ENCODE assay signal across 14 mouse cellular contexts in genomic region chr3:30511062-30511640, GRCm38 (mm10). TPM values are rescaled to one million over a fixed set of nuclear protein-coding genes. Genes with fewer than 3 reads are reported as not detected.
DNase-seq lines count a peak whose midpoint lies in the region; ATAC-seq lines count a peak whose summit lies in the region.
"Had no signal": no experiment of that assay in that cellular context is flagged by ENCODE, and none has a peak within 500 bp of the region (broad histone marks: within the 10 kb centered on the region; RNA-seq: fewer than 3 reads in every experiment).

No protein-coding gene starts in this region.

- H3K36me3 ChIP-seq in limb, embryonic 11.5 days (ENCODE audit: control insufficient read depth, insufficient read depth, low read length), result no peaks in the 10 kb centered on the region
- no peaks in the 10 kb centered on the region for H3K36me3 ChIP-seq in neural tube, embryonic 11.5 days (ENCODE audit: control insufficient read depth, insufficient read depth, low read length)
- H3K36me3 ChIP-seq: embryonic facial prominence, embryonic 12.5 days had no signal

- peak; percentile 36 for DNase-seq in kidney, adult 18-20 months
- DNase-seq in kidney, postnatal 25 days, result no peak
- DNase-seq in kidney, adult 8-10 months, result peak; percentile 22 to 26
- peak; percentile 39 for DNase-seq in limb, embryonic 11.5 days (ENCODE audit: low spot score)
- no peak for DNase-seq in neural tube, embryonic 11.5 days (ENCODE audit: low spot score)
- DNase-seq in gastrocnemius, adult 8-10 months (ENCODE audit: low spot score in 2 of 2), result no peak
- DNase-seq: cerebellum, adult 9-11 months; heart, adult 11 months; heart, postnatal 10 days; thymus, postnatal 4 days had no signal

- no peaks in the 10 kb centered on the region for H3K27me3 ChIP-seq in limb, embryonic 11.5 days (ENCODE audit: control insufficient read depth, insufficient read depth, low read length)
- H3K27me3 ChIP-seq in neural tube, embryonic 11.5 days (ENCODE audit: control insufficient read depth, insufficient read depth, low read length), result peaks cover 49% of the 10 kb centered on the region

- H3K4me3 ChIP-seq in limb, embryonic 11.5 days (ENCODE audit: low read depth, low read length), result no peak overlapping the region
- H3K4me3 ChIP-seq in neural tube, embryonic 11.5 days (ENCODE audit: low read depth, low read length), result no peak overlapping the region

- no peaks in the 10 kb centered on the region for H3K9me3 ChIP-seq in limb, embryonic 11.5 days (ENCODE audit: control insufficient read depth, low read length)
- no peaks in the 10 kb centered on the region for H3K9me3 ChIP-seq in neural tube, embryonic 11.5 days (ENCODE audit: control insufficient read depth, low read length)
- H3K9me3 ChIP-seq: embryonic facial prominence, embryonic 12.5 days; forebrain, embryonic 13.5 days had no signal

- peak overlapping the region; percentile 46 for H3K9ac ChIP-seq in limb, embryonic 11.5 days (ENCODE audit: low read length)
- no peak overlapping the region for H3K9ac ChIP-seq in neural tube, embryonic 11.5 days (ENCODE audit: low read length)
- H3K9ac ChIP-seq: embryonic facial prominence, embryonic 12.5 days; forebrain, embryonic 13.5 days had no signal

- peak overlapping the region; percentile 100 for H3K27ac ChIP-seq in limb, embryonic 11.5 days (replicated peaks; ENCODE audit: low read depth, low read length)
- no peak overlapping the region for H3K27ac ChIP-seq in neural tube, embryonic 11.5 days (ENCODE audit: low read depth, low read length)
- H3K27ac ChIP-seq: forebrain, embryonic 13.5 days had no signal

- peaks cover 24% of the 10 kb centered on the region for H3K4me1 ChIP-seq in limb, embryonic 11.5 days (ENCODE audit: control insufficient read depth, insufficient read depth, low read length)
- peaks cover 11% of the 10 kb centered on the region for H3K4me1 ChIP-seq in neural tube, embryonic 11.5 days (ENCODE audit: control insufficient read depth, insufficient read depth, low read length)

- peak overlapping the region; percentile 90 for H3K4me2 ChIP-seq in limb, embryonic 11.5 days (ENCODE audit: low read depth, severe bottlenecking)
- peak overlapping the region; percentile 58; the same call in 1 of the 2 replicates for H3K4me2 ChIP-seq in neural tube, embryonic 11.5 days (ENCODE audit: low read depth)

- ATAC-seq in limb, embryonic 11.5 days (ENCODE audit: insufficient number of reproducible peaks, low FRiP score, low TSS enrichment, low read depth), result no peak
- no peak for ATAC-seq in neural tube, embryonic 11.5 days (ENCODE audit: insufficient read depth, low FRiP score, low TSS enrichment)
- ATAC-seq in activated CD4-positive, CD25-positive, alpha-beta regulatory T cell, adult 4 months, result no peak
- ATAC-seq: CD4-positive, CD25-positive, alpha-beta regulatory T cell, adult 4 months; forebrain, embryonic 13.5 days had no signal

- whole genome bisulfite sequencing in limb, embryonic 11.5 days, result 19% methylated on average over 4 of the region's 4 CpGs
- 10% methylated on average over 4 of the region's 4 CpGs for WGBS in neural tube, embryonic 11.5 days

RNA-seq across cellular contexts. Expression of gene Mecom, which starts 36.7 kb away (rescaled TPM):
- 218 and 228 TPM in 2 replicates for polyA plus RNA-seq in limb, embryonic 11.5 days (2014; fragmentation: Nextera tagmentation; extraction: Ambion mirVana)
- polyA plus RNA-seq in neural tube, embryonic 11.5 days (2014; fragmentation: Nextera tagmentation; extraction: Ambion mirVana), result 31.8 and 32.1 TPM in 2 replicates
- not detected for polyA plus RNA-seq in activated CD4-positive, CD25-positive, alpha-beta regulatory T cell, adult 4 months (2017; shearing (Covaris generic))
- 1 to 10 TPM; 4.8 to 9.5 (median 6.8) TPM for total RNA-seq in gastrocnemius, adult 8-10 months (2022)

Comparison
In these comparisons a context has a peak if more than half of its experiments do, and no peak if none do; other contexts are left out.
1. DNase-seq: peak in kidney, adult 18-20 months (single experiment), kidney, adult 8-10 months (2 of 2) and limb, embryonic 11.5 days (single experiment); none in kidney, postnatal 25 days (0 of 2), neural tube, embryonic 11.5 days (single experiment) and gastrocnemius, adult 8-10 months (0 of 2).
2. RNA of gene Mecom, which starts 36.7 kb away (polyA plus RNA-seq): 218 to 228 TPM in limb, embryonic 11.5 days and 31.8 to 32.1 TPM in neural tube, embryonic 11.5 days; not detected in activated CD4-positive, CD25-positive, alpha-beta regulatory T cell, adult 4 months; every median in the first group is over 10 times any median in the second.